Mouse (Mus musculus) liver, embryonic 14.5 days (tissue): ENCODE results near the gene Cox5b. TPM values are rescaled to one million over a fixed set of nuclear protein-coding genes. Genes with fewer than 3 reads are reported as not detected.

Experiments
- ATAC-seq: fragments of 200-750 bp; cut with Nextera tagmentation; 2 replicates; pipeline ENCODE4 v1.8.0; 2017; ENCODE audit warnings: moderate number of reproducible peaks, mild to moderate bottlenecking, moderate library complexity; ENCODE audit not compliant: insufficient read depth
- DNase-seq, 3 experiments: peaks; one replicate each; pipeline ENCODE4 v3.0.0-alpha.2; 2012 to 2013; ENCODE audit warnings: low read depth in 3 of 3, low spot score in 3 of 3
- H3K27ac ChIP-seq: fragments of 300-500 bp; sonication (generic); 2 replicates; pipeline ENCODE4 v1.5.1; 2014; ENCODE audit warnings: moderate library complexity, mild to moderate bottlenecking, control low read depth, inconsistent platforms
- H3K27me3 ChIP-seq: fragments of 300-500 bp; sonication (generic); 2 replicates; pipeline ENCODE4 v1.6.1; 2014; ENCODE audit warnings: mild to moderate bottlenecking, low read length, moderate library complexity; ENCODE audit not compliant: control insufficient read depth, insufficient read depth
- H3K36me3 ChIP-seq: fragments of 300-500 bp; sonication (generic); replicated peaks from 2 replicates; pipeline ENCODE4 v1.6.1; 2014; ENCODE audit warnings: low read depth; ENCODE audit not compliant: control insufficient read depth, insufficient read depth
- H3K4me1 ChIP-seq, 2 experiments: fragments of 200-500 bp in 1 of 2; fragments of 300-500 bp in 1 of 2; sonication (generic) in 1 of 2; replicated peaks; 2 replicates each; pipeline ENCODE4 v1.6.1; 2012 to 2014; ENCODE audit warnings: antibody characterized with exemption in 1 of 2, inconsistent platforms in 1 of 2, low read length in 1 of 2; ENCODE audit not compliant: control insufficient read depth in 2 of 2, insufficient read depth in 2 of 2
- H3K4me2 ChIP-seq: fragments of 300-500 bp; sonication (generic); 2 replicates; pipeline ENCODE4 v1.6.1; 2014; ENCODE audit warnings: low read depth, mild to moderate bottlenecking, control low read depth, moderate library complexity
- H3K4me3 ChIP-seq, 2 experiments: fragments of 200-500 bp in 1 of 2; fragments of 300-500 bp in 1 of 2; sonication (generic) in 1 of 2; 2 replicates each; pipeline ENCODE4 v1.5.1; 2012 to 2014; ENCODE audit warnings: low read depth in 2 of 2, low read length in 2 of 2, mild to moderate bottlenecking in 2 of 2, control low read depth in 1 of 2, inconsistent platforms in 1 of 2, moderate library complexity in 1 of 2; ENCODE audit not compliant: insufficient read depth in 1 of 2
- H3K9ac ChIP-seq: fragments of 300-500 bp; sonication (generic); replicated peaks from 2 replicates; pipeline ENCODE4 v1.6.1; 2014; ENCODE audit warnings: mild to moderate bottlenecking, control low read depth, moderate library complexity
- H3K9me3 ChIP-seq: fragments of 300-500 bp; sonication (generic); 2 replicates; pipeline ENCODE4 v1.6.1; 2016; ENCODE audit warnings: low read length, mixed read lengths; ENCODE audit not compliant: control insufficient read depth
- CTCF ChIP-seq: IDR thresholded peaks from 2 replicates; pipeline ENCODE4 v1.5.1; 2016; ENCODE audit warnings: antibody characterized with exemption, low read depth, control low read depth
- EP300 ChIP-seq: IDR thresholded peaks from 2 replicates; pipeline ENCODE4 v1.6.1; 2016; ENCODE audit warnings: antibody characterized with exemption, low read depth
- WGBS: fragments of 180-500 bp; shearing (Covaris S2); extraction: QIAGEN DNeasy Blood & Tissue Kit; methylation state at CpG from one replicate; pipeline ENCODE4 v1.1.7; 2014; ENCODE audit not compliant: insufficient replicate concordance; 5-methylcytosine and 5-hydroxymethylcytosine counted together
- polyA plus RNA-seq, 2 experiments: library from polyadenylated mRNA; depleted of rRNA in 1 of 2; stranded (reverse) in 1 of 2; unstranded in 1 of 2; fragments of >200 nt; fragmentation: Nextera tagmentation in 1 of 2; extraction: Ambion mirVana in 1 of 2; gene quantifications; 2 replicates each; pipeline versions ENCODE4 v1.2.1 to v1.2.3; 2012 to 2014

The Cox5b gene
- polyA plus RNA-seq, 2 experiments = 292 to 515 TPM

- 10% methylated on average over 13 of the region's 13 CpGs for WGBS
- Histone ChIP-seq H3K9ac (no peak overlapping the region), H3K36me3 (no peaks in the 10 kb centered on the region), H3K4me1 (no peaks in the 10 kb centered on the region), H3K9me3 (no peaks in the 10 kb centered on the region), H3K4me2 (no peak overlapping the region), H3K4me3 (no peak overlapping the region), H3K27me3 (no peaks in the 10 kb centered on the region), H3K27ac (no peak overlapping the region)
- ATAC-seq (peak; percentile 66; the same call in 1 of the 2 replicates), DNase-seq (peak; percentile 44 to 55 (median 49))
- peak; percentile 90 for TF ChIP-seq CTCF
- TF ChIP-seq EP300 = no peak
Observed at GRCm38 (mm10) chr1:36683810-36684467, 7.3 kb upstream of the Cox5b start.

DNA sequence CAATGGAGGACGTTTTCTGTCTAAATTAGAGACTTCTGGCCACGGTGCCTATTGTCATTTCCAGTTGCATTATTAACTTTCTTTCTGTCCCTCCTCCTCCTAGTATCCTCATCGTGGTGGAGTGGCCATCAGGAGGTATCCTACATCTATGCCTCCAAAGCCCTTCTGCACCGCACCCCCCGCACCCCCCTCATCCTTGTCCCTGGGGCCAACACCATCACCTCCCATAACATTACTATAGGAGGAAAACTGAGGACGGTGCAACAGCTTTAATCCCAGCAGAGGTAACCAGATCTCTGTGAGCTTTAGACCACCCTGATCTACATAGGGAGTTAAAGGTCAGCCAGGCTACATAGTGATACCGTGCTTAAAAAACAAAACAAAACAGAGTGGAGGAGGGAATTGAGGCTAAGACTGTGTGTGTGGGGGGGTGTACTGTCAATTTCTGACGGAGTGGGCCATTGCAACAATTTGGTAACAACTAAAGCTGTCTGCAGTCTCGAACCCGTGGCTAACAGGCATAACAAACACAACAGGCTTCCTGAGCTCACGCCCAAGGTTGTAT is 496 bp upstream of the Cox5b start:
- H3K4me1 ChIP-seq = peaks cover 6 to 10% of the 10 kb centered on the region in 2 experiments; a peak in 3 of 4 replicates
- peak overlapping the region; percentile 69 to 95 for H3K4me3 ChIP-seq
- peak overlapping the region; percentile 64 for H3K9ac ChIP-seq
- ATAC-seq (peak; percentile 4; the same call in 1 of the 2 replicates), DNase-seq (no peak)
- WGBS = 53% methylated on average over 11 of the region's 11 CpGs
- no peaks in the 10 kb centered on the region for H3K27me3 ChIP-seq
- peak overlapping the region; percentile 84 for H3K4me2 ChIP-seq
- H3K9me3 ChIP-seq = no peaks in the 10 kb centered on the region
- peaks cover 14% of the 10 kb centered on the region for H3K36me3 ChIP-seq
- H3K27ac ChIP-seq = peak overlapping the region; percentile 34
- no peak for TF ChIP-seq EP300
- TF ChIP-seq CTCF = no peak

GRCm38 (mm10) chr1:36694871-36695270 is 3.6 kb downstream of the Cox5b start:
- TF ChIP-seq EP300 (no peak), CTCF (no peak)
- DNase-seq = no peak

DNA sequence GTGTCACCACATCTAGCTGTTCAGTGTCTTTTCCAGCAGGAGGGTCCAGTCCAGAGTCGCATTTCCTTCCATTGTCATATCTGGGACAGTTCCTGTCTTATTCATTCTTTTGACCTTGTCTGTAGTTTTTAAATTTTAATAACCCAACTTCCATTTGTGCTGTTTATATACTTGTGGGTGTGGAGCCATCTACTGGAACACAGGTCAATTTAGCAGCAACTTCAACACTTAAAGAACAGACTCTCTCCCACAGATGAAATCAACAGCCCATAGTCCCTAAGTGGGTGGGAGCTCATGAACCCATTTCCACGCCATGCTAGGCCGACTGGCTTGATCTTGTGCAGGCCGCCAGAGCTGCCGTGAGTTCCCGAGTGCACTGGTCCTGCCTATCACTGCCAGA is 5.2 kb downstream of the Cox5b start:
- no peak overlapping the region for H3K4me2 ChIP-seq
- 65% methylated on average over 6 of the region's 6 CpGs for WGBS
- no peaks in the 10 kb centered on the region for H3K9me3 ChIP-seq
- ATAC-seq (no peak), DNase-seq (no peak)
- H3K9ac ChIP-seq = no peak overlapping the region
- peaks cover 29% of the 10 kb centered on the region for H3K36me3 ChIP-seq
- TF ChIP-seq EP300 (no peak), CTCF (0 out of 2 replicates have a peak, but pooled peaks have one; percentile 2)
- no peak overlapping the region for H3K4me3 ChIP-seq
- H3K27me3 ChIP-seq = no peaks in the 10 kb centered on the region
- no peak overlapping the region for H3K27ac ChIP-seq
- peaks cover 0 to 5% of the 10 kb centered on the region in 2 experiments; a peak in 2 of 4 replicates for H3K4me1 ChIP-seq

More at GRCm38 (mm10) chr1:36694871-36695270, 3.6 kb downstream of the Cox5b start:
- H3K9ac ChIP-seq = no peak overlapping the region
- no peak overlapping the region for H3K4me2 ChIP-seq
- WGBS = 69% methylated on average over 6 of the region's 6 CpGs
- no peaks in the 10 kb centered on the region for H3K9me3 ChIP-seq
- no peak overlapping the region for H3K27ac ChIP-seq
- peaks cover 14% of the 10 kb centered on the region for H3K36me3 ChIP-seq
- ATAC-seq = no peak
- H3K4me3 ChIP-seq = no peak overlapping the region
- peaks cover 6 to 10% of the 10 kb centered on the region in 2 experiments; a peak in 3 of 4 replicates for H3K4me1 ChIP-seq
- H3K27me3 ChIP-seq = no peaks in the 10 kb centered on the region

DNA sequence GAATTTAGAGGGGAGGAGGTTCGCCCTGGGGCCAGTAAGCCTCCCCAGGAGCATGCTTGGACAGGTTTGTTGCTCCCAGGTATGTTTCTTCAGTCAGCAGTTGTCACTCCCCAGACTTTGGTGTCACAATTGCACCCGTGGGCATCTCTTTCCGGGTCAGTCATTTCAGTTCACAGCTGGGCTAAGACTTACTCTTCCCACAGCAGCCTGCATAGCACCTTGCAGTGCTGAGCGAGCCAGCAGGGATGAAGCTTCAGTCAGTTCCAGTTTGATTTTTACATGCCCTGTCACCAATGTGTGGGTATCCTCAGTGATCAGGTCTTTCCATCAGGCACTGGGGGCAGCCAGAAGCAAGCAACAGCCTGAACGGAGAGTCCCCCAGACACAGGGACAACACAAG is 5.8 kb downstream of the Cox5b start:
- Histone ChIP-seq H3K9me3 (no peaks in the 10 kb centered on the region), H3K4me3 (no peak overlapping the region), H3K27ac (no peak overlapping the region), H3K36me3 (peaks cover 29% of the 10 kb centered on the region), H3K4me1 (peaks cover 0 to 4% of the 10 kb centered on the region in 2 experiments; a peak in 2 of 4 replicates), H3K4me2 (no peak overlapping the region), H3K27me3 (no peaks in the 10 kb centered on the region), H3K9ac (no peak overlapping the region)
- WGBS = 67% methylated on average over 5 of the region's 5 CpGs
- ATAC-seq (no peak), DNase-seq (no peak)
- TF ChIP-seq EP300 (no peak), CTCF (no peak)
